Mouse (Mus musculus) erythroblast, embryonic 14.5 days (primary cell): ENCODE data around the gene Gm17428. TPM values are rescaled to one million over a fixed set of nuclear protein-coding genes. Genes with fewer than 3 reads are reported as not detected.
"Not testable (repeated sequence)": the region's sequence is repeated elsewhere in the genome, so short reads cannot be mapped to it uniquely, and the experiment has no call there.

ENCODE experiments used
- H3K27me3 ChIP-seq: 2 replicates; pipeline ENCODE4 v1.6.1; 2012; ENCODE audit warnings: inconsistent platforms; ENCODE audit not compliant: control insufficient read depth
- H3K36me3 ChIP-seq: 2 replicates; pipeline ENCODE4 v1.6.1; 2012; ENCODE audit warnings: mild to moderate bottlenecking, inconsistent platforms; ENCODE audit not compliant: control insufficient read depth
- H3K4me1 ChIP-seq: 2 replicates; pipeline ENCODE4 v1.6.1; 2012; ENCODE audit warnings: inconsistent platforms; ENCODE audit not compliant: control insufficient read depth
- H3K4me3 ChIP-seq: replicated peaks from 2 replicates; pipeline ENCODE3; 2012; ENCODE audit warnings: moderate library complexity, mild to moderate bottlenecking, inconsistent platforms
- H3K9me3 ChIP-seq: 2 replicates; pipeline ENCODE4 v1.6.1; 2012; ENCODE audit warnings: low read length, inconsistent platforms, mixed read lengths; ENCODE audit not compliant: control insufficient read depth
- GATA1 ChIP-seq: IDR thresholded peaks from 2 replicates; pipeline ENCODE4 v1.6.1; 2012; ENCODE audit warnings: low read length, inconsistent platforms, mixed read lengths
- TAL1 ChIP-seq: IDR thresholded peaks from 3 replicates; pipeline ENCODE4 v1.6.1; 2012; ENCODE audit warnings: low read length, inconsistent platforms, mixed read lengths
- polyA plus RNA-seq: library from polyadenylated mRNA; stranded (reverse); fragments of >175 nt; gene quantifications from 2 replicates; pipeline ENCODE4 v1.2.3, GENCODE M21; 2012

Gm17428 gene
- polyA plus RNA-seq, 1 experiment = not detected

DNA sequence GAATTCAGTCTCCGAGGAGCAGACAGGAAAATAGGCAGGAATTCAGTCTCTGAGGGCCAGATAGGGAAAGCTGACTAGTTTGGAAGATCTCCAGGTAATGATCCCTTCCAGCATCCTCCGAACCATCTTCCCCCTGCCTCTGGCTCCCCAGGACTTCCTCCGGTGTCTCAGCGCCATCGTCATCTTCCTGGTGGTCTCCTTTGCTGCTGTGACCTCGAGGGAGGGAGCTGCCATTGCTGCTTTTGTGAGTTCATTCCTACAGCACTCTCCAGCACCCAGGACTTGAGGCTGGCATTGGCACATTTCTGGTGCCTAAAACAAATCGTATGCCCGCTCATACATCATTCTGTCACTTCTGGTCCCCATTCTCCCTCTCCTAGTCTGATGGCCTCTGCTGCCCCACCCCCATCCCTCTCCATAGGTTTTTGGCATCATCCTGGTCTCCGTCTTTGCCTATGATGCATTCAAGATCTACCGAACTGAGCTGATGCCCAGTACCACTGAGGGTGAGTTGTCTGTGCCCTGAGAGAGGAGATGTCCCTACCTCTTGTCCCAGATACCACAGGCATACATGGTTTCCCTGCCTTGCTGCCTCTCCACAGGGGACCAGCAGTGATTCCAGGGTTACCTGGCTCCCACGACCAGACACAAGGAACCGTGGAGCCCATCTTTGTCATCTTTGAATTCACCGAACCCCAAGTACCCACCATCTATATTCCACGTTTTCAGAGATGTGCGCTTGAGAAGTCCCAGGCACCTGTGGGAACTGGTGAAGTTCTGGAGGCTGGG is 38.1 kb upstream of the Gm17428 start:
- H3K9me3 ChIP-seq = no peaks in the 10 kb centered on the region
- TF ChIP-seq TAL1 (no peak), GATA1 (no peak)
- H3K27me3 ChIP-seq = peaks cover 7% of the 10 kb centered on the region
- no peaks in the 10 kb centered on the region for H3K36me3 ChIP-seq
- H3K4me3 ChIP-seq = no peak overlapping the region
- no peaks in the 10 kb centered on the region for H3K4me1 ChIP-seq

DNA sequence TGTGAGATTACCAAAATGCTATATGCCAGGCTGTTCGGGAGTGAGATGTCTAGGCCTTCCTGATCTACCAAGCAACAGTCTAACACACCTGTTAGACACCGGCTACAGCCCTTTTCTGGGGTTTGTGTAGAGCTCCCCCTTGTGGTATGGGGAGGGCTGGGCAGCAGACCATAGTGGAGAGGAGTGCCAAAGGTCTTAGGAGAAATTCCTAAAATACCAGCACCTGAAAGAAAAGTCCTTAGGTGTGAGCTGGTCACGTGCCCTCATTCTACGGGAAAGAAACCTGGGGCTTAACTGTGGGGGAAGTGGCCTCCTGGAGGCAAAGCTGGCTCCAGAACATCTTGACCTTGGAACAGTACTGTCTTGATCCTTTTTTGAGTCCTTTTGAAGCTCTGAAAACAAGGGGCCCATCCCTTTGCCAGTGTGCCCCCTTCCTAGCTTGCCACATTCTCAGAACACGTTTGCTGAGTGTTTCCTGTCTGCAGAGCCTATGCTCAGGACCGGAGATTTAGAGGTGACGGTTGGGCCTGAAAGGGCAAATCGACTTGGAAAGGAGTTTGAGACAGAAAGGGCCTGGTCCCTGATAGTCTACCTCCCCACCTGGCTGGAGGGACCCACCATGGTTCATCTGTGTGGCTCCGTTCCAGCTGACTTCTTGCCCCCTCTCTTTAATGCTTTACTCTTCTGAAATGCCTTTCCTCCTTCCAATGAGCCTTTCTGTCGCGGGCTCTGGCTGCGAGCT is 37.1 kb upstream of the Gm17428 start:
- no peak for TF ChIP-seq TAL1
- no peaks in the 10 kb centered on the region for H3K9me3 ChIP-seq
- no peak overlapping the region for H3K4me3 ChIP-seq
- no peaks in the 10 kb centered on the region for H3K36me3 ChIP-seq
- peaks cover 7% of the 10 kb centered on the region for H3K27me3 ChIP-seq
- H3K4me1 ChIP-seq = no peaks in the 10 kb centered on the region

DNA sequence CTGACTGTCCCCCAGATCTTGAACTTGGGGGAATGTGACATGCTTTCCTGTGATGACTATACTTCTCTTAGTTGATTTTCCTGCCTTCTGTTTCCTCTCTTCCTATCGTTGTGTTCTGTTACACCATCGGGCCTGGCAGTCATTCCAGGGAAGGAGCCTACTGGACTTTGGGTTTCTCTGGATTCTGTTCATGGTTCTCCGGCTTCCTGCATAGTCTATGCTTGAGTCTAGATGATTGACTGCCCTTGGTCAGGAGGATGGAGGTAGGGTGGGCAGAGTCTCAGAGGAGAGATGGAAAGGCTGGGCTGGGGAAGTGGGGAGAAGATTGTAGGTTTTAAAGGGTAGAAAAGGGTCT is 36.6 kb upstream of the Gm17428 start:
- TF ChIP-seq GATA1 (no peak), TAL1 (no peak)
- Histone ChIP-seq H3K4me3 (no peak overlapping the region), H3K27me3 (peaks cover 7% of the 10 kb centered on the region), H3K9me3 (no peaks in the 10 kb centered on the region), H3K4me1 (no peaks in the 10 kb centered on the region), H3K36me3 (no peaks in the 10 kb centered on the region)

DNA sequence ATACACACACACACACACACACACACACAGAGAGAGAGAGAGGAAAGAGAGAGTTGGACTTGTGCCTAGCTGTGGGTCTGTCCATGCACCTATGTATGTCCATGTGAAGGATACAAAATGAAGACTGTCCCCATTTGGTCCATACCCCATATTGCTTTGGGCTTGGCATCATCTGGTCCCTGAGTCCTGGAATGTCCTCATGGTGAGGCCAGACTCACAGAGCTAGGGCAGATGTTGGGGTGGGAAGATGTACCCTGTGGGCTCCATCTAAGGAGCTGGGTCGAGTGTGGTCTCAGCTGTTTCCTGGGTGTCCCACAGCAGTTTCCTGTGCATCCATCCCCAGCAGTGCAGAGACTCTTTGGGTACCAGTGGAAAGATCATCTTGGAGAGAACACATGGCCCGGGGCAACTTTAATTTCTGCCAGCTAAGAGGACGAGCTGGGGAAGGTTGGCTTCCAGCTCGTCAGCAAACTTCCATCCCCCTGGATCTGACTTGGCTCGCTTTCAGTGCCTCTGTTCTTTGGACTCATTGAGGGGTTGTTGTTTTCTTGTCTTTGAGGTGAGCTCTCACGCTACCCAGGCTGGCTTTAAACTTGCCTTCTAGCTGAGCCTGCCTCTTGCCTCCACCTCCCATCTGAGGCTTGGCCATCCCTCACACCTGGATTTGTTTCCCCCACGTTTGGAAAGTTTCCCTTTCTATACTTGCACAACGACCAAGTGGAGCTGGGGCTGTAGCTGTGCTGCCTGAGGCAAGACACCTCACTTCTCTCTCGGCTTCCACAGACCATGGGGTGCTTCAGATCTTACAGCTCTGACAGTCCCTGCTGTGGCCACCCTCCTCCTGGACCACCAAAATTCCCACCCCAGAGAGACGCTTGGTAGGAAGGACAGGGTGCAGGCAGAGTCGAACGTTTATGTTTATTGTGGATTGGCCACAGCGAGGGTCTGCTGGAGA is 35.4 kb upstream of the Gm17428 start:
- no peaks in the 10 kb centered on the region for H3K36me3 ChIP-seq
- no peaks in the 10 kb centered on the region for H3K4me1 ChIP-seq
- H3K9me3 ChIP-seq = no peaks in the 10 kb centered on the region
- no peak for TF ChIP-seq TAL1
- TF ChIP-seq GATA1 = no peak
- no peak overlapping the region for H3K4me3 ChIP-seq
- peaks cover 4% of the 10 kb centered on the region for H3K27me3 ChIP-seq

DNA sequence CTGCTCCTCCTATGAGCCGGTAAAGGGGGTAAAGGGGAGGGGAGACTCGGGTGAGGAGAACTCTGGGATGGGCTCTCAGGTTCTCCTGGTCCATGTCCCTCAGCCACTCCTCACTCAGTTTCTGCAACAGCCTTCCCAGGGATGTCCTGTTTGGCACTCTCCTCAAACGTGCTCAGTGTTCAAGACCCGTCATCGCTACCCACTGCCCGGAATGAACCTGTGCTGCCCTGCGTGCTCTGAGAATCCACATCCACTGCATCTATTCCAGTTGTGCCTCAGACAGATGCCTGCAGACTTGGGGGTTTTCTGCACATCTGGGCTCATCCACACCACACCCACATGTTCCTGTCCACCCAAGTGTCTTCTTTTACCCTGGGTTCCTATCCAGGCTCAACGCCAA is 34.3 kb upstream of the Gm17428 start:
- Histone ChIP-seq H3K27me3 (no peaks in the 10 kb centered on the region), H3K4me3 (no peak overlapping the region)
- TF ChIP-seq GATA1 (no peak), TAL1 (no peak)

DNA sequence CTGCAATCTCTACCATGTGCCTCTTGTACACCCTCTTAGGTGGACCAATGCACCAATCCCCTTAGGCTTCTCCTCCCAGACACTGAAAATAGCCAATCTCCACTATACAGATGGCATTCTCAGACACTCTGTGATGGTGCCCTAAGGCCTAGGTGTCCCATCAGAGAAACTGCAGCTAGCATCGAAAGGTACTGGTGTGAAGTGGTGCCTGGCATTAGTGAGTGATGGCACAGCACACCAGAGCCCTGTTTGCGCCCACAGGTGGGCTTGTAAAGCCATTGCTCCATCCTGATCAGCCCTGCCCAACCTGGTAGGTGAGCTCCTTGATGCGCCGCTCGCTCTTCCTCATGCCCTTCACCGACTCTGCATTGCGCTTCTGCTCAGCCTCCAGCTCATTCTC is 32.8 kb upstream of the Gm17428 start:
- no peaks in the 10 kb centered on the region for H3K27me3 ChIP-seq
- no peaks in the 10 kb centered on the region for H3K36me3 ChIP-seq
- no peaks in the 10 kb centered on the region for H3K4me1 ChIP-seq
- TF ChIP-seq TAL1 (no peak), GATA1 (no peak)
- no peak overlapping the region for H3K4me3 ChIP-seq
- no peaks in the 10 kb centered on the region for H3K9me3 ChIP-seq

More for the DNA sequence above, 34.3 kb upstream of the Gm17428 start:
- Histone ChIP-seq H3K4me1 (no peaks in the 10 kb centered on the region), H3K36me3 (no peaks in the 10 kb centered on the region), H3K9me3 (no peaks in the 10 kb centered on the region)

DNA sequence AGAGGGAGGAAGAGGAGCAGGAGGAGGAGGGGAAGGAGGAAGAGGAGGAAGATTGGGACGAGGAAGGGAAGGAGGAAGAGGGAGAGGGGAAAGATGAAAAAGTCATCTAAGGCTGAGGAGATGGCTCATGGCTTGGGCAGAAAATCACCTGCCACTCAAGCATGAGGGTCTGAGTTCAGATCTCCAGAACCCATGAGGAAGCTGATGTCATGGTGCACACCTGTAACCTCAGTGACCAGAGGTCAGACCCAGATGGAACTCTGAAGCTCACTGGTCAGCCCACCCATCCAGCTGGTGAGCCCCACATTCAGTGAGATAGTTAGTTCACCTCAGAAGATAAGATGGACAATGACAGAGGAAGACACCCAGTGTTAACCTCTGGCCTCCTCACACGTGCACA is 31.8 kb upstream of the Gm17428 start:
- no peaks in the 10 kb centered on the region for H3K27me3 ChIP-seq
- H3K9me3 ChIP-seq = no peaks in the 10 kb centered on the region
- no peaks in the 10 kb centered on the region for H3K36me3 ChIP-seq
- TF ChIP-seq TAL1 = no peak
- TF ChIP-seq GATA1 = no peak
- H3K4me3 ChIP-seq = no peak overlapping the region
- no peaks in the 10 kb centered on the region for H3K4me1 ChIP-seq

DNA sequence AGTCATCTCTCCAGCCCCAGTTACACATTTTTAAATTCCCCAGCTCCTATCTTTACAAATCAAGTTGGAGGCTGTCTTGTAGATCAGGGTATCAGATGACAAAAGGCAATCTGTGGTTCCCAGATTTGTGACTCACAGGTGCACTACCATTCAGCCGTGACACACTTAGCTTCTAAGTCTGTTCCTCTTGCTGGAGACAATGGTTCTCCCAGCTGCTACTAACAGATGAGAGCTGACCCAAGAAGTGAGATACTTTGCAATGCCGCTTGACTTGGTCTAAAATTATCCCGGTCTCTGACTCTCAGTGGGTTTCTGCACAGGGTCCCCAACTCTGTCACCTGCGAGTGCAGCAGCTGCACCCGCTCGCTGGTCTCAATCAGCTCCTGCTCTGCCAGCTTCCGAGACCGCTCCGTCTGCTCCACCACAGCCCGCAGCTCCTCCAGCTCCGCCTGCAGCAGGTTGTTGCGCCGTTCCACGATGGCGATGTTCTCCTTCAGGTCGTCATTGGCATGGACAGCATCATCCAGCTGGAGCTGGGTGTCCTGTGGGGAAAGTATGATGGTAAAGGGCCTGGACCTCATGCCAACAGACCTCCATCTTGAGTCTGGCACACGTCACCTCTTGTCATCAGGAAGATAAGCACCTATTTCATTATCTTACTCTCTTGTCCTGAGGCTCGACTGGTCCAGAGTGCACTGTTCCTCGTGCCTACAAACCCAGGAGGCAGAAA is 30.6 kb upstream of the Gm17428 start:
- no peaks in the 10 kb centered on the region for H3K9me3 ChIP-seq
- no peak for TF ChIP-seq GATA1
- no peak for TF ChIP-seq TAL1
- no peak overlapping the region for H3K4me3 ChIP-seq
- no peaks in the 10 kb centered on the region for H3K36me3 ChIP-seq
- no peaks in the 10 kb centered on the region for H3K27me3 ChIP-seq
- no peaks in the 10 kb centered on the region for H3K4me1 ChIP-seq

DNA sequence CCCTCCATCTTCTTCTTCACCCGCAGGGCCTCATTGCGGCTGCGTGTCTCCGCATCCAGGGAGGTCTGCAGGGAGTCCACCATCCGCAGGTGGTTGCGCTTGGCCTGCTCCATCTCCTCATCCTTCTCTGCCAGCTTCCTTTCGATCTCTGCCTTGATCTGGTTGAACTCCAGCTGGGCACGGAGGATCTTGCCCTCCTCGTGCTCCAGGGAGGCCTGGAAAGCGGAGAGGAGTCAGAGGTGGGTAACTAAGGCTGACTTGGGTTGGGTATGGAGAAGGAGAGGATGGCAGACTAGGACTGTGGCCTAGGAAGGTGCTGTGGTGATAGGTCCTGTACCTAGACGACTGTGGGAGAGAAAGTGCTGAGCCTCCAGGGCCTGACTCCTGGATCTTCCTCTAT is 29.7 kb upstream of the Gm17428 start:
- H3K36me3 ChIP-seq, H3K27me3 ChIP-seq, H3K4me1 ChIP-seq, H3K4me3 ChIP-seq, H3K9me3 ChIP-seq: not testable (repeated sequence)
